Mouse (Mus musculus): ENCODE measurements around the gene Hps1.

Gene Hps1

DNA sequence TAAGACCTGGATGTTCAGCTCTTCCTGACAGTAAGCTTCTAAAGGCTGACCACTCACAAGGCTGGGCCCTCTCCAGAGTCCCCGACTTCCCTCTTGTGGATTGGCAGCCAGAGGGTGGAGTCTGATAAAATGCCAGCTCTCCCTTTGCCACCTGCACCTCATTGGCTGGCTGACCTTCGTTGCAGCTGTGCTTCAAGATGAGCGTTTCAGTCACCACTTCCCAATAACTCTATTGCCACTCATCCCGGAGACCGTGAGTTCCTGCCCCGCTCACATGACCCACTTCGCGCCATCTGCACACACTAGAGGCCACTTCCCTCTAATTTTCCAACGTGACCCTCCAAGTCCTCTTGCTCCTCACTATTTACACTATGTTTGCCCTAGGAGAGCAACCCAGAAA is 66.0 kb downstream of the Hps1 start:
- no peak for DNase-seq
